Mouse (Mus musculus) G1E (cell line): ENCODE data around the gene Rab3d.

ENCODE experiments used
- CTCF ChIP-seq: IDR thresholded peaks from 2 replicates; pipeline ENCODE4 v1.5.1; 2012; ENCODE audit warnings: low read depth, low read length, inconsistent platforms, mixed read lengths
- GATA1 ChIP-seq: IDR thresholded peaks from 2 replicates; pipeline ENCODE4 v1.6.1; 2012; ENCODE audit warnings: borderline replicate concordance, low read length, inconsistent platforms, mixed read lengths
- POLR2AphosphoS5 ChIP-seq: IDR thresholded peaks from 2 replicates; pipeline ENCODE4 v1.6.1; 2012; ENCODE audit warnings: low read depth, low read length, inconsistent platforms; ENCODE audit not compliant: insufficient replicate concordance

DNA sequence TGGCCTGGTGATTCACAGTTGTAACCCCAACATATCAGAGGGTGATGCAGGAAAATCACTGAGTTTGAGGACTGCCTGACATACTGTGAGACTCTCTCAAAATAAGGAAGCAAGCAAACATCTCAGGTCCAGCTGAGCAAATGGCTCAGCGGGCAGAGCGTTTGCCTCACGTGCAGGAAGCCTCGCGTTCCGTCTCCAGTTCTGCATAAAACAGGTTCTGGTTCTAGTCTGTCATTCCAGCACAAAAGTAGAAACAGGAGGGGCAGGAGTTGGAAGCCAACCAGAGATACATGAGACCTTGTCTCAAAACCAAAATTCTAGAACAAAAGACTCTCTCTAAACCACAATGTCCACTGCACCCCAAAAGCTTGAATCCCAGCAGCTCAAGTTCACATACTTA lies 8.8 kb upstream of the Rab3d start:
- TF ChIP-seq CTCF: no peak
- TF ChIP-seq POLR2AphosphoS5: no peak
- TF ChIP-seq GATA1: no peak
